In the genomic region with DNA sequence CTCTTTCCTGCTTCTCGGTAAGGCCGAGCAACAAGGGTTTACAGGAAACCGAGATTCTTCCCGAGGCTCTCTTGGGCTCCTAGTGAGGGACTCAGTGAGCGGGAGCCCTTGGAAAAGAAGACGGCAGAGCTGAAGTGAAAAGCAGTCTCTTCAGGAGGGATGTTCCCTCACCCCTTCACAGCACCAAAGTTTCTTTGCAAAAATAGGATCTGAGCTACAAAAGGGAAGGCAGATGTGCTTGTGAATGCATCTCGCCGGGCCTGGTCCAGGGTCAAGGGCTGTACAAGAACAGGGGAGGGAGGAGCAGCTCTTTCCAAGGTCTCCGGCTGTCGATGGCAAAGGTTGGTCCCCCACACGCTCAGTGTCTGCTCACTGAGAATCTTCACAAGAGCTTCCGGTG, we compare ENCODE assay signal across 22 mouse cellular contexts. TPM values are rescaled to one million over a fixed set of nuclear protein-coding genes. Genes with fewer than 3 reads are reported as not detected.
DNase-seq lines count a peak whose midpoint lies in the region; ATAC-seq lines count a peak whose summit lies in the region.
"Had no signal": no experiment of that assay in that cellular context is flagged by ENCODE, and none has a peak within 500 bp of the region (broad histone marks: within the 10 kb centered on the region; RNA-seq: fewer than 3 reads in every experiment).

No protein-coding gene starts in this region.

- H3K4me3 ChIP-seq in heart, embryonic 10.5 days: no peak overlapping the region
- H3K4me3 ChIP-seq in heart, embryonic 11.5 days (ENCODE audit: low read depth, low read length): no peak overlapping the region

- peaks cover 94% of the 10 kb centered on the region for H3K36me3 ChIP-seq in heart, embryonic 10.5 days
- peaks cover 38% of the 10 kb centered on the region for H3K36me3 ChIP-seq in heart, embryonic 11.5 days (ENCODE audit: control insufficient read depth, insufficient read depth, low read length)

- no peak overlapping the region for H3K4me2 ChIP-seq in heart, embryonic 11.5 days

- ATAC-seq in heart, embryonic 11.5 days (replicated peaks; ENCODE audit: insufficient number of reproducible peaks, low FRiP score, low TSS enrichment): no peak
- ATAC-seq: activated CD4-positive, CD25-positive, alpha-beta regulatory T cell, adult 4 months; CD4-positive, CD25-positive, alpha-beta regulatory T cell, adult 4 months; Patski had no signal

- no peaks in the 10 kb centered on the region for H3K4me1 ChIP-seq in heart, embryonic 10.5 days
- H3K4me1 ChIP-seq in heart, embryonic 11.5 days (ENCODE audit: control insufficient read depth, insufficient read depth, low read length): no peaks in the 10 kb centered on the region

- H3K9ac ChIP-seq in heart, embryonic 11.5 days (ENCODE audit: low read depth, low read length): no peak overlapping the region

- DNase-seq in heart, adult 11 months: peak; percentile 73
- no peak for DNase-seq in heart, adult 8-10 months (ENCODE audit: low spot score)
- DNase-seq in heart, embryonic 10.5 days (ENCODE audit: low spot score): peak; percentile 63
- DNase-seq in testis, postnatal 10 days (ENCODE audit: low spot score): peak; percentile 44
- DNase-seq in testis, postnatal 14 days (ENCODE audit: low spot score): no peak
- DNase-seq: adrenal gland, adult 2 months; adrenal gland, adult 8-10 months; adrenal gland, postnatal 10 days; adrenal gland, postnatal 25 days; adrenal gland, postnatal 36 days; B cell, adult 2 months; cerebellum, adult 11 months; cerebellum, adult 11-12 months; cerebellum, adult 18-20 months had no signal

- no peaks in the 10 kb centered on the region for H3K27me3 ChIP-seq in heart, embryonic 10.5 days (ENCODE audit: insufficient read depth, poor library complexity, severe bottlenecking)
- H3K27me3 ChIP-seq in heart, embryonic 11.5 days (ENCODE audit: control insufficient read depth, insufficient read depth, low read length): no peaks in the 10 kb centered on the region
- H3K27me3 ChIP-seq: CH12.LX, Patski had no signal

- 89% methylated on average over 12 of the region's 12 CpGs for WGBS in heart, embryonic 10.5 days
- 85% methylated on average over 12 of the region's 12 CpGs for WGBS in heart, embryonic 11.5 days (ENCODE audit: insufficient replicate concordance)

- no peaks in the 10 kb centered on the region for H3K9me3 ChIP-seq in heart, embryonic 10.5 days
- no peaks in the 10 kb centered on the region for H3K9me3 ChIP-seq in heart, embryonic 11.5 days (replicated peaks; ENCODE audit: control insufficient read depth, low read length)
- H3K9me3 ChIP-seq: G1E had no signal

- H3K27ac ChIP-seq in heart, embryonic 10.5 days: no peak overlapping the region
- H3K27ac ChIP-seq in heart, embryonic 11.5 days (ENCODE audit: low read depth, low read length): no peak overlapping the region

RNA-seq across cellular contexts. Expression of a gene that starts 38.0 kb away (rescaled TPM):
- under 1 TPM in 2 of 4 experiments, not detected in 2; 0.06 to 0.19 TPM for total RNA-seq in heart, adult 8-10 months (2022)
- 131 and 160 TPM in 2 replicates for polyA plus RNA-seq in heart, embryonic 10.5 days (2016; fragmentation: Nextera tagmentation; extraction: Ambion mirVana)
- 61.9 and 80.7 TPM in 2 replicates for polyA plus RNA-seq in heart, embryonic 11.5 days (2014; fragmentation: Nextera tagmentation; extraction: Ambion mirVana)
- total RNA-seq: adrenal gland, adult 18-20 months; adrenal gland, adult 2 months; adrenal gland, postnatal 14 days; adrenal gland, postnatal 25 days; adrenal gland, postnatal 36 days had no signal
- polyA plus RNA-seq: CD4-positive, CD25-positive, alpha-beta regulatory T cell, adult 4 months; G1E had no signal

RNA-seq across cellular contexts. Expression of a gene that starts 49.9 kb away (rescaled TPM):
- 1,000 to 10,000 TPM in 1 of 4 experiments, 100 to 1,000 TPM in 3; 958 to 1,060 (median 998) TPM for total RNA-seq in heart, adult 8-10 months (2022)
- 47.1 and 67.5 TPM in 2 replicates for polyA plus RNA-seq in heart, embryonic 10.5 days (2016; fragmentation: Nextera tagmentation; extraction: Ambion mirVana)
- 49.3 and 68.3 TPM in 2 replicates for polyA plus RNA-seq in heart, embryonic 11.5 days (2014; fragmentation: Nextera tagmentation; extraction: Ambion mirVana)

RNA-seq across cellular contexts. Expression of a gene that starts 51.0 kb away (rescaled TPM):
- 1 to 10 TPM; 8.4 to 9.5 (median 8.7) TPM for total RNA-seq in heart, adult 8-10 months (2022)
- 26.8 and 30.5 TPM in 2 replicates for polyA plus RNA-seq in heart, embryonic 10.5 days (2016; fragmentation: Nextera tagmentation; extraction: Ambion mirVana)
- polyA plus RNA-seq in heart, embryonic 11.5 days (2014; fragmentation: Nextera tagmentation; extraction: Ambion mirVana): 24.3 and 25.1 TPM in 2 replicates

Comparison
In these comparisons a context has a peak if more than half of its experiments do, and no peak if none do; other contexts are left out.
1. DNase-seq: peak in heart, adult 11 months (single experiment), heart, embryonic 10.5 days (single experiment) and testis, postnatal 10 days (single experiment); none in heart, adult 8-10 months (single experiment) and testis, postnatal 14 days (single experiment).